Mouse (Mus musculus) E14TG2a.4 (cell line): ENCODE measurements at regions not wholly inside any gene's neighbourhood (a gene's known extent, or its start where the extent isn't known, plus 50 kb on each side); places are given as distances from the start of the nearest gene placed in this dataset.

Experiments used
- H3K27me3 ChIP-seq: 2 replicates; pipeline ENCODE4 v1.6.1; 2014; ENCODE audit warnings: low read length, control low read depth; ENCODE audit not compliant: insufficient read depth
- H3K36me3 ChIP-seq: 2 replicates; pipeline ENCODE4 v1.6.1; 2014; ENCODE audit warnings: low read length, control low read depth; ENCODE audit not compliant: insufficient read depth
- H3K4me1 ChIP-seq: replicated peaks from 2 replicates; pipeline ENCODE4 v1.6.1; 2014; ENCODE audit warnings: low read depth, low read length, control low read depth
- H3K4me3 ChIP-seq: replicated peaks from 2 replicates; pipeline ENCODE4 v1.5.1; 2014; ENCODE audit warnings: mild to moderate bottlenecking, low read length
- H3K9me3 ChIP-seq: 2 replicates; pipeline ENCODE4 v1.6.1; 2014; ENCODE audit warnings: low read length, control low read depth
- CTCF ChIP-seq: conservative IDR thresholded peaks from 2 replicates; pipeline ENCODE4 v1.5.1; 2014; ENCODE audit warnings: low read length
- NANOG ChIP-seq: IDR thresholded peaks from 2 replicates; pipeline ENCODE4 v1.6.1; 2014; ENCODE audit warnings: borderline replicate concordance, low read length, mixed read lengths
- POU5F1 ChIP-seq: IDR thresholded peaks from 2 replicates; pipeline ENCODE4 v1.6.1; 2014; ENCODE audit warnings: low read length, borderline replicate concordance

DNA sequence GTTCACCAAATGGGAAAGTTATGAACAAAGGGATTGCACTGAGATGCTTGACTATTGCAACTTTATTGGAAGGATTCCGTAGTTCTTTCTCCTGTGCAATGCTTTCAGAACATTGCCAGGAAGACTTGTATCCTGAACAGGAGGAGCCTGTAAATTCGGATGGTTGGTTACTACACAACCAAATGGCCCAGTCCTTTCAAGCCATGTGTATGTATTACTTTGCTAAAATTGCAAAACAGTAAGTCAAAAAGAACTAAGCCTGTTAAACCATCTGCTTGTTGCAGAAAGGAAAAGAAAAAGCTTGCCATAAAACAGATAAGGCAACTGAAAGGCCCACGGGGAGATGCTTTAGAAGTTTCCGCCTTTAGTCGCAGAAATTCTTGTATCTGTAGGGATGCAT is 124.5 kb upstream of the Ccng1 start:
- H3K4me3 ChIP-seq, result no peak overlapping the region
- no peaks in the 10 kb centered on the region for H3K9me3 ChIP-seq
- no peaks in the 10 kb centered on the region for H3K4me1 ChIP-seq
- TF ChIP-seq NANOG (no peak), CTCF (no peak), POU5F1 (no peak)
- no peaks in the 10 kb centered on the region for H3K36me3 ChIP-seq
- no peaks in the 10 kb centered on the region for H3K27me3 ChIP-seq

DNA sequence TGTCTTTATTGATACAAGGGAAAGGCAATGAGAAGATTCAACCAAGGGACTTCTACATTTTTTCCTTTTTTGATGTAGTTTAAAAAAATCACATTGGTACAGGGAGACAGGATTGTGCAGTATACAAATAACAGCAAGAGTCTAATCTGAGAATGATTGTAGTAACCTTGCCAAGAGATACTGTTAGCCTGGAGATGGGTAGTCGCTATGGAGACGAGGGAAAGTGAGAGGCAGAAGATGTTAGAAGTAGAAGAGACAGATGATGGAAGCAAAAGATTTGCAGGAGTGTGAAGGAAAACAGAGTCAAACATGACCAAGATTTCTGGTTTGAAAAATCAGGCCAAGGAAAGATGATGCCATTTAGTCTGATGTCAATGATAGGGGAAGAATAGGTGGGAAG is 117.9 kb upstream of the Ccng1 start:
- TF ChIP-seq CTCF, result no peak
- no peak for TF ChIP-seq NANOG

DNA sequence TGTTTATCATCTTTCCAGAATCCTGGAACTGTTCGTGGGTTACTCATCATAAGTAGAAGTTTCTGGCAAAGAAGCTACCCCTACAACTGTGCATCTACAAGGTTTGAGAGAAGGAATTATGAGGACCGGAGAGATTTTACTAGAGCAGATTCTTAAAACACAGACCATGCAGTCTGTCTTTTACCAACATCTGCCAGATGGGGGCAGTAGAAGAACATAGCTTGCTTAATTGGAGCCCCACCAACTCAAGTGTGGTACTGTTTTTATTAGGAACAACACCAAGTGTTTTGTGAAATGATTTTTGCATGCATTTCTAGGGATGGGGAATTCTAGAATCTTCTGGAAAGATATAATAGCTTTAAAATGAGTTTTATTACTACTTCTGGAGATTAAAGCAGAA is 110.6 kb upstream of the Ccng1 start:
- Histone ChIP-seq H3K36me3 (no peaks in the 10 kb centered on the region), H3K9me3 (no peaks in the 10 kb centered on the region), H3K27me3 (no peaks in the 10 kb centered on the region), H3K4me1 (no peaks in the 10 kb centered on the region), H3K4me3 (no peak overlapping the region)
- TF ChIP-seq CTCF (peak; percentile 83), POU5F1 (no peak)

More for the DNA sequence above, 117.9 kb upstream of the Ccng1 start:
- Histone ChIP-seq H3K36me3 (no peaks in the 10 kb centered on the region), H3K27me3 (0 out of 2 replicates have a peak, but pooled peaks cover 2% of the 10 kb centered on the region), H3K9me3 (no peaks in the 10 kb centered on the region), H3K4me3 (no peak overlapping the region), H3K4me1 (no peaks in the 10 kb centered on the region)

DNA sequence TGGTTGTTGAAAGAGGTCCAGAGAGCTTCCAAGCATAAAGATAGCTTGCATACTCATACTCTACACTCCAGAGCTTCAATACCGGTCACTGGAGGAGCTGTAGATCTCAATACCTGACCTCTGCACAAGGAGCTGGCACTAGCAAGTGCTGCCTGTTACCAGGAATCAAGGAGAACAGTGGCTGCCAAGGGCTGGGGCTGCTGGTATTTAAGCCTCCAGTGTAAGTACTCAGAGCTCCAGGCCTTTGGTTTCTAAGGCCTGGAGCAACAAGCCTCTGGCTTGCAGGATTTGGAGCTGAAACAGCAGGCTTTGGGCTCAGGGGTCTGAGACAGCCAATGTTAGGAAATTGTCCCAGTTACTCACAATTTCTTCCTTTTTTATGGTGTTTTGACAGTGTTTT is 96.2 kb upstream of the Ccng1 start:
- H3K27me3 ChIP-seq, result no peaks in the 10 kb centered on the region
- H3K9me3 ChIP-seq, result no peaks in the 10 kb centered on the region
- H3K36me3 ChIP-seq, result no peaks in the 10 kb centered on the region
- TF ChIP-seq POU5F1, result no peak
- TF ChIP-seq CTCF, result no peak
- TF ChIP-seq NANOG, result no peak
- no peak overlapping the region for H3K4me3 ChIP-seq
- no peaks in the 10 kb centered on the region for H3K4me1 ChIP-seq

DNA sequence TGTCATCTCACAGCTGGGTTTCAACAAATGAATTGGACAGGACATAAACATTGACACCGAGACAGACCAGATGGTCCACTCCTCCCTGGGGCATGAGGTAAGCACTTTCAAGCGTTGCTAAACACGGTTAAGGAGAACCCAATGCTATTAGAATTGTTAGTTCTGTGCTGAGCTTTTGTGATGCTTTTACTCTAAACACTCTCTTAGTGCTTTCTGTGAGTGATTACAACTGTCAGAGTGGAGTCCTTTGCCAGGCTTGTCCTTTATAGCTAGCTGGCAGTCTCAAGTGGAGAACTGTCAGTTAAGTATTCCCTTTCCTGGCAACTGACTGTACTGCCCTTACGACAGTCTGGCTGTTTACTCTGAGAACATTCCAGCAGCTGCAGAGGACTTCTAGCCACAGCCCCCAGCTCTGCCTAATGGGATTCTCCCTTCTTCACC is 95.6 kb upstream of the Ccng1 start:
- Histone ChIP-seq H3K4me1 (no peaks in the 10 kb centered on the region), H3K4me3 (no peak overlapping the region), H3K27me3 (no peaks in the 10 kb centered on the region), H3K36me3 (no peaks in the 10 kb centered on the region), H3K9me3 (no peaks in the 10 kb centered on the region)
- TF ChIP-seq CTCF, result no peak
- no peak for TF ChIP-seq NANOG
- no peak for TF ChIP-seq POU5F1

DNA sequence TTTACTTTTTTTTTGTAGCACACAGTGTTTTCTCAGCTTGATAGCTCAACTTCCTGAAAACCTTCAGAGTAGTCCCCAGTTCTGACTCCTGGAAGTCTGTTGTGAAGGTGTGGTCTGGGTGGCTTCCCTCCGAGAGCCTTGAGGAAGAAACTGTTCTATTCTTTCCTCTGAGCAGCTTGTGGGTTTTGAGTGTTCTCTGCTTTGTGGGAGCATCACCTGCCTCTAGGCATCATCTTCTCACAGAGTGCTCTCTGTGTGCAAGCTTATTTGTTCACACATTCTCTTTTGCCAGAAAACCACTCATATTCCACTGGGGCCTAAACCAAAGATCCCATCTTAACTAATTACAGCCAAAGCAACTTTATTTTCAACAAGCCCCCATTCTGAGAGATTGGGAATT is 91.5 kb upstream of the Ccng1 start:
- Histone ChIP-seq H3K36me3 (no peaks in the 10 kb centered on the region), H3K27me3 (no peaks in the 10 kb centered on the region), H3K4me3 (no peak overlapping the region), H3K4me1 (no peaks in the 10 kb centered on the region), H3K9me3 (no peaks in the 10 kb centered on the region)
- TF ChIP-seq POU5F1, result no peak
- no peak for TF ChIP-seq CTCF
- TF ChIP-seq NANOG, result no peak

DNA sequence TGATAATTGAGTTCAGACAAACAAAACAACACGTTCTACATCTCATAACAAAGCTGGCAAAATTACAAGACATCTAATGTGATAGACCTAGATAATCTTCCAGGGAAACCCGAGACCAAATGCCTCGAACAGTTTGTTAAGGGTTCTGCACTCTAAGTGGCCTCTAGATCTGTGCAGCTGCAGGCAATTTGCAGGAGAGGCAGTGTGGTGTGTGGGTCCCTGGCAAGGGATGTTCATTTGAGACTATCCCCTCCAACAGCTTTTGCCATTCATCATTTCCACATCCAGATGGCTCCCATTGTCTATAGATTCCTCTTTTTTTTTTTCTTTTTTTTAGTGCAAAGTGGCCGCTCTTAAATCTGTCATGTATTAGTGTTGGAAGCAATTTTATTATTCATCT is 80.3 kb upstream of the Ccng1 start:
- no peak for TF ChIP-seq POU5F1
- no peak for TF ChIP-seq CTCF
- Histone ChIP-seq H3K9me3 (peaks cover 5% of the 10 kb centered on the region; the same call in 1 of the 2 replicates), H3K27me3 (no peaks in the 10 kb centered on the region), H3K36me3 (no peaks in the 10 kb centered on the region), H3K4me1 (no peaks in the 10 kb centered on the region), H3K4me3 (no peak overlapping the region)
